Mouse (Mus musculus) lung, adult 2 months (tissue): Measurements from ENCODE around the gene Hmgcl.

Experiments used
- CTCF ChIP-seq: fragments of 200-500 bp; IDR thresholded peaks from 2 replicates; pipeline ENCODE4 v1.5.1; 2011; ENCODE audit warnings: mild to moderate bottlenecking, low read length, control low read depth; ENCODE audit not compliant: insufficient read depth
- POLR2A ChIP-seq: fragments of 200-500 bp; IDR thresholded peaks from 2 replicates; pipeline ENCODE4 v1.6.1; 2011; ENCODE audit warnings: low read depth, mild to moderate bottlenecking, control low read depth, low read length, borderline replicate concordance; ENCODE audit errors: extremely low read depth

GRCm38 (mm10) chr4:135984556-135984955, 38.3 kb downstream of the Hmgcl start:
- TF ChIP-seq CTCF (no peak), POLR2A (no peak)
